27 mouse cellular contexts compared by ENCODE assay signal in the genomic region with DNA sequence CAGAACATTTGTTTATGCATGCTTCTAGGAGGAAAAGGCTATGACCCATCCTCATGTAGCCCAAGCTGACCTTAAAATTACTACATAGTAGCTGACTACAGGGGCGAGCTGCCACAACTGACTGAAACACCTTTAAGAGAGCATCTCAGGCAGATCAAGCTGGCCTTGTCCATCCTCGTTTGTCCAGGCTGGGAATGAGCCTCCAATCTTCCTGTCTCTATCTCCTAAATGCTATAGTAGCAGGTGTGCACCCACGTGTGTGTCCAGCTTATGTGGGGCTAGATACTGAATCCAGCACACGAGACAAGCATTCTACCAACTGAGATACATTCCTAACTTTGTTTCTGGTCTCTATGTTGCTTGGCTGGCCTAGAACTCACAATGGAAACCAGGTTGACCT. TPM values are rescaled to one million over a fixed set of nuclear protein-coding genes. Genes with fewer than 3 reads are reported as not detected.
DNase-seq lines count a peak whose midpoint lies in the region; ATAC-seq and TF ChIP-seq lines count a peak whose summit lies in the region.
"Had no signal": no experiment of that assay in that cellular context is flagged by ENCODE, and none has a peak within 500 bp of the region (broad histone marks: within the 10 kb centered on the region; RNA-seq: fewer than 3 reads in every experiment).

No protein-coding gene starts in this region.

- TF ChIP-seq CTCF in bone marrow, adult 2 months (IDR thresholded peaks at IDR 0.05; ENCODE audit: control insufficient read depth, insufficient read depth, low read length), result no peak

- H3K4me2 ChIP-seq in heart, embryonic 11.5 days, result peak overlapping the region; percentile 45
- peak overlapping the region; percentile 78 for H3K4me2 ChIP-seq in liver, embryonic 15.5 days
- no peak overlapping the region for H3K4me2 ChIP-seq in midbrain, embryonic 13.5 days (replicated peaks)
- H3K4me2 ChIP-seq: embryonic facial prominence, embryonic 15.5 days; forebrain, embryonic 15.5 days; limb, embryonic 15.5 days; lung, embryonic 15.5 days; midbrain, embryonic 12.5 days had no signal

- peak overlapping the region; percentile 38 for H3K4me3 ChIP-seq in heart, embryonic 11.5 days (ENCODE audit: low read depth, low read length)
- peak overlapping the region; percentile 69 for H3K4me3 ChIP-seq in bone marrow, adult 2 months (replicated peaks; ENCODE audit: control insufficient read depth, low read depth, low read length)
- H3K4me3 ChIP-seq in liver, embryonic 15.5 days (replicated peaks), result peak overlapping the region; percentile 69
- no peak overlapping the region for H3K4me3 ChIP-seq in midbrain, embryonic 13.5 days (replicated peaks)
- H3K4me3 ChIP-seq: embryonic facial prominence, embryonic 10.5 days; embryonic facial prominence, embryonic 15.5 days; forebrain, embryonic 10.5 days; forebrain, embryonic 15.5 days; heart, adult 2 months; limb, embryonic 10.5 days; limb, embryonic 15.5 days; lung, embryonic 15.5 days; megakaryocyte, embryonic 14.5 days; midbrain, embryonic 12.5 days had no signal

- peak overlapping the region; percentile 89 for H3K27ac ChIP-seq in heart, embryonic 11.5 days (ENCODE audit: low read depth, low read length)
- peak overlapping the region; percentile 91 for H3K27ac ChIP-seq in bone marrow, adult 2 months (ENCODE audit: control insufficient read depth, insufficient read depth, low read depth, low read length, poor library complexity)
- H3K27ac ChIP-seq in liver, embryonic 15.5 days (replicated peaks), result peak overlapping the region; percentile 100
- no peak overlapping the region for H3K27ac ChIP-seq in midbrain, embryonic 13.5 days
- H3K27ac ChIP-seq: embryonic facial prominence, embryonic 10.5 days; embryonic facial prominence, embryonic 15.5 days; forebrain, embryonic 10.5 days; forebrain, embryonic 15.5 days; heart, adult 2 months; kidney, postnatal 0 days; limb, embryonic 10.5 days; limb, embryonic 15.5 days; lung, embryonic 15.5 days; midbrain, embryonic 12.5 days had no signal

- 71% methylated on average over 4 of the region's 4 CpGs for WGBS in heart, embryonic 11.5 days (ENCODE audit: insufficient replicate concordance)
- WGBS in bone marrow, adult 2 months, result 67% methylated on average over 4 of the region's 4 CpGs
- 44% methylated on average over 4 of the region's 4 CpGs for WGBS in liver, embryonic 15.5 days (ENCODE audit: insufficient replicate concordance)
- WGBS in midbrain, embryonic 13.5 days, result 91% methylated on average over 4 of the region's 4 CpGs

- ATAC-seq in heart, embryonic 11.5 days (replicated peaks; ENCODE audit: insufficient number of reproducible peaks, low FRiP score, low TSS enrichment), result no peak
- no peak for ATAC-seq in liver, embryonic 15.5 days (ENCODE audit: insufficient read depth)
- ATAC-seq in midbrain, embryonic 13.5 days, result no peak
- ATAC-seq: forebrain, embryonic 15.5 days had no signal

- no peaks in the 10 kb centered on the region for H3K27me3 ChIP-seq in heart, embryonic 11.5 days (ENCODE audit: control insufficient read depth, insufficient read depth, low read length)
- H3K27me3 ChIP-seq in liver, embryonic 15.5 days, result no peaks in the 10 kb centered on the region
- no peaks in the 10 kb centered on the region for H3K27me3 ChIP-seq in midbrain, embryonic 13.5 days
- H3K27me3 ChIP-seq: embryonic facial prominence, embryonic 15.5 days; forebrain, embryonic 15.5 days; limb, embryonic 15.5 days; lung, embryonic 15.5 days; megakaryocyte, embryonic 14.5 days; midbrain, embryonic 12.5 days had no signal

- peaks cover 15% of the 10 kb centered on the region for H3K36me3 ChIP-seq in heart, embryonic 11.5 days (ENCODE audit: control insufficient read depth, insufficient read depth, low read length)
- H3K36me3 ChIP-seq in liver, embryonic 15.5 days (replicated peaks), result peaks cover 62% of the 10 kb centered on the region
- peaks cover 63% of the 10 kb centered on the region for H3K36me3 ChIP-seq in midbrain, embryonic 13.5 days

- TF ChIP-seq POLR2A in bone marrow, adult 2 months (IDR thresholded peaks at IDR 0.05; ENCODE audit: borderline replicate concordance, control insufficient read depth, low read depth, low read length), result no peak

- peak overlapping the region; percentile 46; the same call in 1 of the 2 replicates for H3K9ac ChIP-seq in heart, embryonic 11.5 days (ENCODE audit: low read depth, low read length)
- peak overlapping the region; percentile 90 for H3K9ac ChIP-seq in liver, embryonic 15.5 days
- no peak overlapping the region for H3K9ac ChIP-seq in midbrain, embryonic 13.5 days (replicated peaks)
- H3K9ac ChIP-seq: embryonic facial prominence, embryonic 15.5 days; forebrain, embryonic 15.5 days; limb, embryonic 15.5 days; lung, embryonic 15.5 days; midbrain, embryonic 12.5 days had no signal

- 0 out of 2 replicates have a peak, but pooled peaks cover 6% of the 10 kb centered on the region for H3K4me1 ChIP-seq in heart, embryonic 11.5 days (ENCODE audit: control insufficient read depth, insufficient read depth, low read length)
- H3K4me1 ChIP-seq in bone marrow, adult 2 months (ENCODE audit: control insufficient read depth, insufficient read depth, low read length), result no peaks in the 10 kb centered on the region
- peaks cover 61% of the 10 kb centered on the region for H3K4me1 ChIP-seq in liver, embryonic 15.5 days (replicated peaks)
- H3K4me1 ChIP-seq in midbrain, embryonic 13.5 days (replicated peaks), result peaks cover 8% of the 10 kb centered on the region

- DNase-seq in heart, adult 18-20 months, result no peak
- DNase-seq in liver, result peak; percentile 55
- no peak for DNase-seq in layer of hippocampus, postnatal 36 days
- DNase-seq in embryo, embryonic 11 days, result no peak
- DNase-seq: adrenal gland, postnatal 14 days; cerebellum, adult 18-20 months; cerebellum, postnatal 10 days; gastrocnemius, postnatal 25 days; heart, adult 2 months; kidney, adult 8-10 months; kidney, postnatal 4 days; lung, postnatal 36 days; thymus, postnatal 14 days had no signal

- H3K9me3 ChIP-seq in heart, embryonic 11.5 days (replicated peaks; ENCODE audit: control insufficient read depth, low read length), result no peaks in the 10 kb centered on the region
- no peaks in the 10 kb centered on the region for H3K9me3 ChIP-seq in liver, embryonic 15.5 days (replicated peaks)
- H3K9me3 ChIP-seq in midbrain, embryonic 13.5 days, result no peaks in the 10 kb centered on the region
- H3K9me3 ChIP-seq: embryonic facial prominence, embryonic 10.5 days; embryonic facial prominence, embryonic 15.5 days; forebrain, embryonic 10.5 days; forebrain, embryonic 15.5 days; limb, embryonic 10.5 days; limb, embryonic 15.5 days; lung, embryonic 15.5 days; megakaryocyte, embryonic 14.5 days; midbrain, embryonic 12.5 days had no signal

RNA-seq across cellular contexts. Expression of a gene that starts 5.5 kb away (rescaled TPM):
- polyA plus RNA-seq in heart, embryonic 11.5 days (2014; fragmentation: Nextera tagmentation; extraction: Ambion mirVana), result 25.6 and 27.0 TPM in 2 replicates
- total RNA-seq in heart, adult 18-20 months (2021), result 10 to 100 TPM; 28.9 to 29.3 TPM
- polyA plus RNA-seq in bone marrow, adult 2 months (2011; ENCODE audit: insufficient read depth, insufficient read length, low replicate concordance, missing spikeins), result 9.8 and 16.3 TPM in 2 replicates
- 13.8 and 13.9 TPM in 2 replicates for polyA plus RNA-seq in liver, embryonic 15.5 days (2015; fragmentation: Nextera tagmentation; extraction: Ambion mirVana)
- total RNA-seq in layer of hippocampus, postnatal 36 days (2021), result 10 to 100 TPM; 19.8 to 21.2 TPM
- polyA plus RNA-seq in midbrain, embryonic 13.5 days (2015; fragmentation: Nextera tagmentation; extraction: Ambion mirVana), result 32.7 and 33.8 TPM in 2 replicates

RNA-seq across cellular contexts. Expression of a gene that starts 19.8 kb away (rescaled TPM):
- 22.4 and 26.9 TPM in 2 replicates for polyA plus RNA-seq in heart, embryonic 11.5 days (2014; fragmentation: Nextera tagmentation; extraction: Ambion mirVana)
- total RNA-seq in heart, adult 18-20 months (2021), result 10 to 100 TPM; 11.7 to 12.5 TPM
- 5.3 and 12.3 TPM in 2 replicates for polyA plus RNA-seq in bone marrow, adult 2 months (2011; ENCODE audit: insufficient read depth, insufficient read length, low replicate concordance, missing spikeins)
- 4.2 and 4.3 TPM in 2 replicates for polyA plus RNA-seq in liver, embryonic 15.5 days (2015; fragmentation: Nextera tagmentation; extraction: Ambion mirVana)
- 10 to 100 TPM; 29.5 to 33.0 TPM for total RNA-seq in layer of hippocampus, postnatal 36 days (2021)
- 29.3 and 30.7 TPM in 2 replicates for polyA plus RNA-seq in midbrain, embryonic 13.5 days (2015; fragmentation: Nextera tagmentation; extraction: Ambion mirVana)

RNA-seq across cellular contexts. Expression of a gene that starts 36.9 kb away (rescaled TPM):
- polyA plus RNA-seq in heart, embryonic 11.5 days (2014; fragmentation: Nextera tagmentation; extraction: Ambion mirVana), result 62.0 and 67.1 TPM in 2 replicates
- total RNA-seq in heart, adult 18-20 months (2021), result 10 to 100 TPM; 54.1 to 56.0 TPM
- 21.1 and 44.1 TPM in 2 replicates for polyA plus RNA-seq in bone marrow, adult 2 months (2011; ENCODE audit: insufficient read depth, insufficient read length, low replicate concordance, missing spikeins)
- polyA plus RNA-seq in liver, embryonic 15.5 days (2015; fragmentation: Nextera tagmentation; extraction: Ambion mirVana), result 25.1 and 27.3 TPM in 2 replicates
- total RNA-seq in layer of hippocampus, postnatal 36 days (2021), result 10 to 100 TPM; 71.8 to 74.3 TPM
- 66.9 and 68.4 TPM in 2 replicates for polyA plus RNA-seq in midbrain, embryonic 13.5 days (2015; fragmentation: Nextera tagmentation; extraction: Ambion mirVana)

RNA-seq across cellular contexts. Expression of a gene that starts 42.6 kb away (rescaled TPM):
- 12.3 and 15.8 TPM in 2 replicates for polyA plus RNA-seq in heart, embryonic 11.5 days (2014; fragmentation: Nextera tagmentation; extraction: Ambion mirVana)
- total RNA-seq in heart, adult 18-20 months (2021), result 1 to 10 TPM; 4.1 to 5.2 TPM
- polyA plus RNA-seq in bone marrow, adult 2 months (2011; ENCODE audit: insufficient read depth, insufficient read length, low replicate concordance, missing spikeins), result 6.5 and 10.8 TPM in 2 replicates
- polyA plus RNA-seq in liver, embryonic 15.5 days (2015; fragmentation: Nextera tagmentation; extraction: Ambion mirVana), result 14.9 and 16.3 TPM in 2 replicates
- 1 to 10 TPM; 4.5 to 6.2 TPM for total RNA-seq in layer of hippocampus, postnatal 36 days (2021)
- 31.6 and 32.4 TPM in 2 replicates for polyA plus RNA-seq in midbrain, embryonic 13.5 days (2015; fragmentation: Nextera tagmentation; extraction: Ambion mirVana)
